Mouse (Mus musculus) lung, embryonic 16.5 days (tissue): ENCODE data around the gene Acp7. TPM values are rescaled to one million over a fixed set of nuclear protein-coding genes. Genes with fewer than 3 reads are reported as not detected.
A peak's percentile ranks its signal among the peaks of the same experiment; 100 is the strongest.
"Not testable (repeated sequence)": the region's sequence is repeated elsewhere in the genome, so short reads cannot be mapped to it uniquely, and the experiment has no call there.

Source experiments
- ATAC-seq: fragments of 200-750 bp; cut with Nextera tagmentation; 2 replicates; pipeline ENCODE4 v1.8.0; 2017; ENCODE audit warnings: low read depth, mild to moderate bottlenecking, moderate library complexity
- H3K27ac ChIP-seq: fragments of 300-500 bp; sonication (generic); 2 replicates; pipeline ENCODE4 v1.5.1; 2014; ENCODE audit warnings: mild to moderate bottlenecking, control low read depth, low read length
- H3K27me3 ChIP-seq: fragments of 300-500 bp; sonication (generic); 2 replicates; pipeline ENCODE4 v1.6.1; 2014; ENCODE audit warnings: low read depth, low read length, mixed read lengths; ENCODE audit not compliant: control insufficient read depth, insufficient read depth
- H3K36me3 ChIP-seq: fragments of 300-500 bp; sonication (generic); 2 replicates; pipeline ENCODE4 v1.6.1; 2014; ENCODE audit warnings: low read length; ENCODE audit not compliant: control insufficient read depth, insufficient read depth
- H3K4me1 ChIP-seq: fragments of 300-500 bp; sonication (generic); replicated peaks from 2 replicates; pipeline ENCODE4 v1.6.1; 2014; ENCODE audit warnings: low read length, mixed read lengths; ENCODE audit not compliant: control insufficient read depth, insufficient read depth
- H3K4me2 ChIP-seq: fragments of 300-500 bp; sonication (generic); 2 replicates; pipeline ENCODE4 v1.6.1; 2014; ENCODE audit warnings: low read depth, low read length, control low read depth
- H3K4me3 ChIP-seq: fragments of 300-500 bp; sonication (generic); 2 replicates; pipeline ENCODE4 v1.5.1; 2014; ENCODE audit warnings: mild to moderate bottlenecking, low read length, control low read depth
- H3K9ac ChIP-seq: fragments of 300-500 bp; sonication (generic); 2 replicates; pipeline ENCODE4 v1.6.1; 2014; ENCODE audit warnings: low read length, control low read depth
- H3K9me3 ChIP-seq: fragments of 300-500 bp; sonication (generic); 2 replicates; pipeline ENCODE4 v1.6.1; 2016; ENCODE audit warnings: low read length; ENCODE audit not compliant: control insufficient read depth
- WGBS: fragments of 180-500 bp; shearing (Covaris S2); extraction: QIAGEN DNeasy Blood & Tissue Kit; methylation state at CpG from one replicate; pipeline ENCODE4 v1.1.7; 2014; 5-methylcytosine and 5-hydroxymethylcytosine counted together
- polyA plus RNA-seq: library from polyadenylated mRNA; unstranded; fragments of >200 nt; fragmentation: Nextera tagmentation; extraction: Ambion mirVana; gene quantifications from 2 replicates; pipeline ENCODE4 v1.2.1, GENCODE M21; 2015

Gene Acp7
- polyA plus RNA-seq, result not detected in 2 replicates

DNA sequence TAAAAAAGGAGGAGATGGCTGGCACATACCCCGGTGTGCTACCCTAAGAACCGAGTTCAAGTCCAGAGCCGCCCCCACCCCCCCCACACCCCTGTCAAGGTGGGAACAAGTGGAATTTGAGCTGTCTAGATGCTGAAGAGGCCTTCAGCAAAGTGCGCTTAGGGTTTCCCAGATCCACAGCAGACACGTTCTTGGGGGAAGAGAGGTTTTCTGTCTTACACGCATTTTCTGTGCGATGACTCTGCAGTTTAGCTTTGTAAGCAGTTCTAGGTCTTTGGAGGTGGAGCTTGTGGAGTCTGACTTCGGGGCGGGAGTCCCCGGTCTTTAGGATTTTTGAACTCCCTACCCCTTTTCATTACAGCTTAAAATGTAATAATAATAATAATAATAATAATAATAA lies at the start of gene Acp7:
TSS of gene Acp7 (minus strand) at position 260 of the 400 bp plus-strand sequence.
- WGBS, result 20% methylated on average over 10 of the region's 10 CpGs
- Histone ChIP-seq H3K4me1 (no peaks in the 10 kb centered on the region), H3K36me3 (no peaks in the 10 kb centered on the region), H3K27me3 (peaks cover 35% of the 10 kb centered on the region), H3K4me2 (peak within 1 kb of the TSS; percentile 43), H3K9ac (no peak within 1 kb of the TSS), H3K4me3 (peak within 1 kb of the TSS; percentile 22), H3K9me3 (no peaks in the 10 kb centered on the region), H3K27ac (no peak within 1 kb of the TSS)
- no peak for ATAC-seq

DNA sequence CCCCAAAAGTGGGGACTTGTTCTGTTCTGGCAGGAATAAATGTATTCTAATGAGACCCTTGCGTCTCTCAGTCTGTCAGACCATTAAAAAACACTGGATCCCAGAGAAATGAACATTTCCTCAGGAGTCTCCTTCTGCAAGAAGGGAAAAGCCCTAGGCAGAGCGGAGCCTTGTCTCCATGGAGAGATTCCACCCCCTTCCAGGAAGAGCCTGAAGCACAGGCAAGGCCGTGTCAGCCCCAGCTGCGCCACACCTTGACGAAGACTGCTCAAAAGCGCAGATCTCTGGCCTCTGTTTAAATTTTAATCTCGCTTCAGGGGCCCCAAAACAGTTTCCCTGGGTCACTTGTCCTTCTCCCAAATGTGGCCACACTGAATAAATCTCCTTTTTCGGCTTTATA lies 46.5 kb upstream of the Acp7 start:
- H3K27me3 ChIP-seq, result no peaks in the 10 kb centered on the region
- H3K9me3 ChIP-seq, result no peaks in the 10 kb centered on the region
- no peak overlapping the region for H3K9ac ChIP-seq
- no peak overlapping the region for H3K4me3 ChIP-seq
- no peaks in the 10 kb centered on the region for H3K4me1 ChIP-seq
- no peaks in the 10 kb centered on the region for H3K36me3 ChIP-seq
- ATAC-seq, result no peak
- H3K27ac ChIP-seq, result no peak overlapping the region
- 85% methylated on average over 8 of the region's 8 CpGs for WGBS
- H3K4me2 ChIP-seq, result no peak overlapping the region

DNA sequence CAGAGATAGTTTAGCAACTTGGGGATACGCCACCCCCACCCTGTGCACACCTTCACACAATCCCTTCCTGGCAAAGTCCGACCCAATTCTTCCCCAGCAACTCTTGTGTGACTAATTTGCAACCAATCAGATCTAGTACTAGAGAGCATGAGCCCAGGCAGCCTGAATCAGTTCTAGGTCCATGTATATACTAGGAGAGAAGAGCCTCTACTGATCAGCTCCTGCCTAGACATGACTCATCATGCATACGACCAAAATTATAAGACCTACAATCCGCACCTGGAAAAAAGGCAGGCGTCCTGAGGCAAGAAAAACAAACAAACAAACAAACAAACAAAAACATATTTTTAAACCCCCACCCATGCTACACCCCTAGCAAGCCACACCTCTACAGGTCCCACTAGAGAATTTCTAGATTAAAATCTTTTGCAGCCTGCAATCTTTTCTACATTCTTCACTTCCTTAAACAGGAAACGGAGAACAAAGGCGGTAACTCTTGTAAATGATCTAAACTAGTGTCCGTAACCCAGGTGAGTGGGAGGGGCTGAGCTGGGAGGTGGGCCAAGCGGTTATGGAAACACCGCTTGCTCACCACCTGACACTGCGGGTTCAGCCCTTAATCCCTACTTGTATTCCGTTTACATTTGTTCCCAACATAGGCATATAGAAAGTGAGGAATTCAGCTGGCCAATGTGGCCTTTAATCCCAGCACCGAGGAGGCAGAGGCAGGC lies 45.8 kb upstream of the Acp7 start:
- Histone ChIP-seq H3K9ac (no peak overlapping the region), H3K4me2 (no peak overlapping the region), H3K36me3 (no peaks in the 10 kb centered on the region), H3K4me3 (no peak overlapping the region), H3K27ac (no peak overlapping the region), H3K4me1 (no peaks in the 10 kb centered on the region), H3K27me3 (no peaks in the 10 kb centered on the region), H3K9me3 (no peaks in the 10 kb centered on the region)
- no peak for ATAC-seq
- WGBS, result 67% methylated on average over 13 of the region's 13 CpGs

DNA sequence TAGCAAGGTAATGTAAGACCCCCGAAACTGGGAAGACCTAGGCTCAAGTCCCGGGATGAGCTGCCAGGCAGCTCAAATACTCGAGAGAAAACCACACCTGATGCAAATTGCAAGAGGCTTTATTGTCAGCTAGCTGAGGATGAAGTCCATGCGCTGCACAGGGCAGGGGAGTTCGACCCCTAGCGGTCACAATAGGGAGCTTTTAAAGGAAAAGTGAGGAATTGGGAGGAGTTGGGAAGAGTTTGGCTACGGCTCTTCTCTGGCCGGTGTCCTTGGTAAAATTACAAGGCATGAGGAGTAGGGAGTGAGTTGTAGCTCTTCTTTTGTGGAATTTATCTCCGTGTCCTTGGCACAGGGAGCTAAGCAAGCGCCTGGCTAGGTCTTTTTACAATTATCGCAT lies 44.6 kb upstream of the Acp7 start:
- Histone ChIP-seq H3K36me3 (no peaks in the 10 kb centered on the region), H3K9me3 (no peaks in the 10 kb centered on the region), H3K4me1 (no peaks in the 10 kb centered on the region), H3K27ac (no peak overlapping the region), H3K4me3 (no peak overlapping the region), H3K4me2 (no peak overlapping the region), H3K27me3 (no peaks in the 10 kb centered on the region), H3K9ac (no peak overlapping the region)
- no peak for ATAC-seq
- 37% methylated on average over 11 of the region's 11 CpGs for WGBS

DNA sequence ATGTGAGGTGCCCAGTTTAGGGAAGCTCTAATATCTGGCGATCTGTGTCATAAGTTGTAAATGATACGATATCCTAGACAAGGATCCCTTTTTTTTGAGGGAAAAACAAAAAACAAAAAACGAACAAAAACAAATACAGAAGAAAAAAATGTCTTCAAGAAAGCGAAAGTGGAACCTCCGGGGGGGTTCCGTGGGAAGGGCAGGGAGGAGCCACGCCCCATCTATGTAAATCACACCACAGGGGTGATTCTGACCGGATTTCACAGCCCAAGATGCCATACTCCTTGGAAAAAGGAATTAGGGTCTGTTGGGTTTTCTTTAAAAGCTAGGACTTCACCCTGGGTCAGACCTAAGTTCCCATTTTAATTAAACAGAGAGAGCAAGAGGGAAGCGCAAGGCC lies 43.9 kb upstream of the Acp7 start:
- Histone ChIP-seq H3K36me3 (no peaks in the 10 kb centered on the region), H3K4me2 (no peak overlapping the region), H3K27ac (no peak overlapping the region), H3K9me3 (no peaks in the 10 kb centered on the region), H3K27me3 (no peaks in the 10 kb centered on the region), H3K4me3 (no peak overlapping the region), H3K9ac (no peak overlapping the region), H3K4me1 (no peaks in the 10 kb centered on the region)
- ATAC-seq, result no peak
- 70% methylated on average over 9 of the region's 9 CpGs for WGBS

DNA sequence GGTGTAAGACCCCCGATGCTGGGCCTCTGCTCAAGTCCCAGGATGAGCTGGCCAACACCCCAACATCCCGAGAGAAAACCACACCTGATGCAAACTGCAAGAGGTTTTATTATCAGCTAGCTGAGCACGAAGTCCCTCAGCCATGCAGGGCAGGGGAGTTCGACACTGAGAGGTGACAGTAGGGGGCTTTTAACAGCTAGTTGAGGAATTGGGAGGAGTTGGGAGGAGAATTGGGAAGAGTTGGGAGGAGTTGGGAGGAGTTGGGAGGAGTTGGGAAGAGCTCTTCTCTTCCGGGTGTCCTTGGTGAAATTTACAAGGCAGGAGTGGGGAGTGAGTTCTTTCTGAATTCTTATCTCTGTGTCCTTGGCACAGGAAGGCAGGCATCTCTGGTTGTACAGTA lies 41.7 kb upstream of the Acp7 start:
- H3K36me3 ChIP-seq, H3K4me2 ChIP-seq, H3K9me3 ChIP-seq, H3K27me3 ChIP-seq, H3K4me3 ChIP-seq, H3K27ac ChIP-seq, H3K4me1 ChIP-seq, ATAC-seq, H3K9ac ChIP-seq: not testable (repeated sequence)
- 59% methylated on average over 5 of the region's 5 CpGs for WGBS

DNA sequence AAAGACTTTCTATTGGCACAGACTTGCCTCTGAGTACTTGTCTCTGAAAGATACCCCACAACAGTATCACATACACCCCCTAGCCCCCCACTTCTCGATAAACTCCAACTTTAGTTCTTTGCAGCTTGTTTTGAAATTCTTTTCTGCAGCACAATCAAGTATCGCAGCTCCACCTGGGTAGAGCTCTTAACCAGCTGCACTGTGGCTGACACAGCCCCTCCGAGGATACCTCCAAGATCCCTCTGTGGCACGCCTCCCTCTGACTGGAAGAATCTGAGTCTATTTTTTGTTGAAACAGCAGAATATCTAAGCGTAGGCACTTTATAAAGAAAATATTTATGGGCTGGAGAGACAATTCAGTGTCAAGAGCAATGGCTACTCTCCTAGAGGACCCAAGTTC lies 41.1 kb upstream of the Acp7 start:
- H3K9me3 ChIP-seq, result no peaks in the 10 kb centered on the region
- H3K4me2 ChIP-seq, result no peak overlapping the region
- H3K27me3 ChIP-seq, result no peaks in the 10 kb centered on the region
- no peak overlapping the region for H3K9ac ChIP-seq
- WGBS, result 82% methylated on average over 5 of the region's 5 CpGs
- no peak overlapping the region for H3K27ac ChIP-seq
- no peaks in the 10 kb centered on the region for H3K4me1 ChIP-seq
- no peak overlapping the region for H3K4me3 ChIP-seq
- ATAC-seq, result no peak
- H3K36me3 ChIP-seq, result no peaks in the 10 kb centered on the region

DNA sequence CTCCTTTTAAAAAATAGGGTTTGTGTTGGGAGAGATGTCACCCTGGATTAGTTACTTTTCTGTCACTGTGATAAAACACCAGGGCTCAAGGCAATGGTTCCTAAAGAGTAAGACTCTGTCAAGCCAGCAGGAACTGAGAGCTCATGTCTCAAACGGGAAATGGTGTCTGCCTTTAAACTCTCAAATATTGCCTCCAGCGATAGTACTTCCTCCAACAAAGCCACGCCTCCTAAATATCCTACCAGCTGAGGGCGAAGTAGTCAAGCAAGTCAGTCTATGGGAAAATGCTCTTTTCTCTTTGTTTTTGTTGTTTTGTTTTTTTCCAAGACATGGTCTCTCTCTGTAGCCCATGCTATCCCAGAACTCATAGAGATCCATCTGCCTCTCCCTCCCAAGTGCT lies 40.0 kb upstream of the Acp7 start:
- Histone ChIP-seq H3K27me3 (no peaks in the 10 kb centered on the region), H3K9me3 (no peaks in the 10 kb centered on the region), H3K9ac (no peak overlapping the region), H3K36me3 (no peaks in the 10 kb centered on the region), H3K4me3 (no peak overlapping the region), H3K4me1 (no peaks in the 10 kb centered on the region), H3K4me2 (no peak overlapping the region), H3K27ac (no peak overlapping the region)
- 39% methylated on average over 4 of the region's 4 CpGs for WGBS
- no peak for ATAC-seq

DNA sequence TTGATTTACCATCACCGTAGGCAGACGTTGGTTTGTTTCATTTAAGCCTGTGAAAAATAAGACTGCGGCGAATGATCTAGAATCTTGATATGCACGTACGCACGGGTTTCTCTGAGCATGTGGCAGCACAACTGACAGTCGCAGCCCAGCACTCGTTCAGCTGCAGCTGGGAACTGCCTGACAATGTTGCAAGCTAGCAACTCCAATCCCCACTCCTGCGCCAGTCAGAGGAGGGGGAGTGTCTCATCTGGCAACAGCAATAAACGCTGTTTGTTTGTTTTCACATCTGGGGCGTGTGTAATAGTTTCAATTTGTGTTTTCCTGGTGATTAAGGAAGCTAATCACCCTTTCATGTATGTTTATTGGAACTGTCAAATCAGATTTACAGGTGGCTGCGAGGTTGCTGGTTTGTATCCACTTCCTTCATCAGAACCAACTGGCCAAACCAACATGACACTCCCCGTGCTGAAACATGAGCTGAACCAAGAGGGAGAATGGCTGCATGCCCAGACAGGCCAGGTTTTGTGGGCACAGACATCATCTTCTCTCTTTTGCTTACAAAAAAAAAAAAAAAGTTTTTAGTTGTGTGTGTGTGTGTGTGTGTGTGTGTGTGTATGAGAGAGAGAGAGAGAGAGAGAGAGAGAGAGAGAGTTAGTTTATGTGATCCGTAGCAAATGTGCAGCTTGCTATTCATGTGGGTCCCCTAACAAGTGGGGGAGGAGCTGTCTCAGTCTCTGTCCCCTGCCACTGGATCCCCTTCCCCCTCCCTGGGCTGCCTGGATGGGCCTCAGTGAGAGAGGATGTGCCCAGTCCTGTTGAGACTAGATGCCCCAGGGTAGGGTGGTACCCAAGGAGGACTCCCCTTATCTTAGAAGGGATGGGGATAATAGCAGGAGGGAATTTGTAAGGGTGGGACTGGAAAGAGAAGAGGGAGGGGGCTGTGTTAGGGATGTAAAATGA lies 34.8 kb upstream of the Acp7 start:
- Histone ChIP-seq H3K4me1 (peaks cover 4% of the 10 kb centered on the region), H3K27me3 (no peaks in the 10 kb centered on the region; the same call in 1 of the 2 replicates), H3K4me3 (peak overlapping the region; percentile 15; the same call in 1 of the 2 replicates), H3K9me3 (no peaks in the 10 kb centered on the region), H3K9ac (0 out of 2 replicates have a peak overlapping the region, but pooled peaks have one; percentile 11), H3K27ac (no peak overlapping the region), H3K4me2 (peak overlapping the region; percentile 42), H3K36me3 (no peaks in the 10 kb centered on the region)
- WGBS, result 15% methylated on average over 15 of the region's 15 CpGs
- no peak for ATAC-seq
